Mouse (Mus musculus) forebrain, embryonic 15.5 days (tissue): Measurements from ENCODE around the gene Gmds. TPM values are rescaled to one million over a fixed set of nuclear protein-coding genes. Genes with fewer than 3 reads are reported as not detected.

Source experiments
- ATAC-seq: fragments of 200-750 bp; cut with Nextera tagmentation; replicated peaks from 2 replicates; pipeline ENCODE4 v1.8.0; 2017; ENCODE audit warnings: mild to moderate bottlenecking, moderate TSS enrichment, moderate library complexity
- H3K27ac ChIP-seq: fragments of 300-500 bp; sonication (generic); replicated peaks from 2 replicates; pipeline ENCODE4 v1.5.1; 2015; ENCODE audit warnings: mild to moderate bottlenecking, inconsistent platforms
- H3K27me3 ChIP-seq: fragments of 300-500 bp; sonication (generic); 2 replicates; pipeline ENCODE4 v1.6.1; 2015; ENCODE audit warnings: inconsistent platforms
- H3K36me3 ChIP-seq: fragments of 300-500 bp; sonication (generic); 2 replicates; pipeline ENCODE4 v1.6.1; 2015; ENCODE audit warnings: mild to moderate bottlenecking, inconsistent platforms
- H3K4me1 ChIP-seq: fragments of 300-500 bp; sonication (generic); 2 replicates; pipeline ENCODE4 v1.6.1; 2015; ENCODE audit warnings: inconsistent platforms
- H3K4me2 ChIP-seq: fragments of 300-500 bp; sonication (generic); replicated peaks from 2 replicates; pipeline ENCODE4 v1.6.1; 2015; ENCODE audit warnings: mild to moderate bottlenecking, inconsistent platforms
- H3K4me3 ChIP-seq: fragments of 300-500 bp; sonication (generic); 2 replicates; pipeline ENCODE4 v1.5.1; 2015; ENCODE audit warnings: mild to moderate bottlenecking, inconsistent platforms
- H3K9ac ChIP-seq: fragments of 300-500 bp; sonication (generic); replicated peaks from 2 replicates; pipeline ENCODE4 v1.6.1; 2015; ENCODE audit warnings: mild to moderate bottlenecking, inconsistent platforms
- H3K9me3 ChIP-seq: fragments of 300-500 bp; sonication (generic); 2 replicates; pipeline ENCODE4 v1.6.1; 2016; ENCODE audit warnings: inconsistent platforms
- WGBS: fragments of 180-500 bp; shearing (Covaris S2); methylation state at CpG from one replicate; pipeline ENCODE4 v1.1.7; 2015; ENCODE audit warnings: mixed read lengths; 5-methylcytosine and 5-hydroxymethylcytosine counted together
- polyA plus RNA-seq: library from polyadenylated mRNA; unstranded; fragments of >200 nt; fragmentation: Nextera tagmentation; extraction: Ambion mirVana; gene quantifications from 2 replicates; pipeline ENCODE4 v1.2.1, GENCODE M21; 2015

Gene Gmds
- polyA plus RNA-seq, 1 experiment from 2014 or later = 30.5 TPM

- H3K4me2 ChIP-seq = no peak overlapping the region
- WGBS = 75% methylated on average over 4 of the region's 4 CpGs
- no peak for ATAC-seq
Observed at GRCm38 (mm10) chr13:31993391-31993790, 345.1 kb downstream of the Gmds start.

GRCm38 (mm10) chr13:31992409-31993201 is 345.9 kb downstream of the Gmds start:
- Histone ChIP-seq H3K4me1 (peaks cover 6% of the 10 kb centered on the region; the same call in 1 of the 2 replicates), H3K4me2 (no peak overlapping the region), H3K9me3 (no peaks in the 10 kb centered on the region), H3K36me3 (no peaks in the 10 kb centered on the region), H3K9ac (no peak overlapping the region), H3K27me3 (no peaks in the 10 kb centered on the region), H3K4me3 (no peak overlapping the region), H3K27ac (no peak overlapping the region)
- WGBS = 43% methylated on average over 12 of the region's 12 CpGs
- ATAC-seq = no peak; the same call in 1 of the 2 replicates

More at GRCm38 (mm10) chr13:31993391-31993790, 345.1 kb downstream of the Gmds start:
- Histone ChIP-seq H3K27me3 (no peaks in the 10 kb centered on the region), H3K4me1 (peaks cover 6% of the 10 kb centered on the region; the same call in 1 of the 2 replicates), H3K36me3 (no peaks in the 10 kb centered on the region), H3K9ac (no peak overlapping the region), H3K9me3 (no peaks in the 10 kb centered on the region), H3K27ac (no peak overlapping the region), H3K4me3 (no peak overlapping the region)

DNA sequence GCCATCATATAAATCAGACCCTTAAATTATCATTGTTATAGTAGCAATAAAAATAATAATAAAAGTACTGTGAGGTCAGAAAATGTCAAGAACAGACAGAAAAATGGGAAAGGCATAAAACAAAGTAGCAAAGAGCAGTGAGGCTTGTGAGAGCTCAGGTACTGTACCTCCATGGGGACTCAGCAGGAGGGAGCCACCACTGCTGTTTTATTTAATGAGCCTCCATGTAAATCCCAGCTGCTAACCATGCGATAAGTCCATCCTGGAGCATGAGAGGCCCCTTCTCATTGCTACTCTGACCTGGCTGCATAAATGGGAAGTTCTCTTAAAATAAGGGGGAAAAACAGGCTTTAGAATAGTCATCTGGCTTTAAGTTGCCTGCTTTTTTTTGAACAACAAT is 357.3 kb downstream of the Gmds start:
- no peak overlapping the region for H3K4me3 ChIP-seq
- no peaks in the 10 kb centered on the region for H3K4me1 ChIP-seq
- H3K27me3 ChIP-seq = no peaks in the 10 kb centered on the region
- H3K4me2 ChIP-seq = no peak overlapping the region
- H3K9me3 ChIP-seq = no peaks in the 10 kb centered on the region
- no peaks in the 10 kb centered on the region for H3K36me3 ChIP-seq
- no peak overlapping the region for H3K27ac ChIP-seq
- H3K9ac ChIP-seq = no peak overlapping the region
- ATAC-seq = no peak
- 86% methylated on average over 1 of the region's 1 CpGs for WGBS

DNA sequence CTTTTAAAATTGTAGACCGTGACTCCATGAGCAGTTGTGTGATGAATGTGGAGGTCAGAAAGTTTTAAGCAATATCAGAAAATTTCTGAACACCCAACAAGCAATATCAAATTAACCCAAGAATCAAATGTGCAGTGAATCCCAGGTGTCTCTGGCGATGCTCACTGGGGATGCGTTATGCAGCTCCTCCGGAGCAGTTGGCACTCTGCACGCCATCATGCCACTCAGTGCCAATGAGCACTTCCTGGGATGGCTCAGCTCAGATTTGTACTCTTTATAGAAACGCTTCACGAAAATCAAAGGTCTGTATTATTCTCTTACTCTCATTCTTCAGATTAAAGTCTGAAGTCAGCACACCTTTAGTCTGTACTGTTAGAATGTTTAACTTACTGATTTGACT is 360.4 kb downstream of the Gmds start:
- Histone ChIP-seq H3K9ac (no peak overlapping the region), H3K4me2 (no peak overlapping the region), H3K4me3 (no peak overlapping the region), H3K27me3 (no peaks in the 10 kb centered on the region), H3K36me3 (no peaks in the 10 kb centered on the region), H3K4me1 (no peaks in the 10 kb centered on the region), H3K27ac (no peak overlapping the region), H3K9me3 (no peaks in the 10 kb centered on the region)
- no peak for ATAC-seq
- WGBS = 86% methylated on average over 7 of the region's 7 CpGs

DNA sequence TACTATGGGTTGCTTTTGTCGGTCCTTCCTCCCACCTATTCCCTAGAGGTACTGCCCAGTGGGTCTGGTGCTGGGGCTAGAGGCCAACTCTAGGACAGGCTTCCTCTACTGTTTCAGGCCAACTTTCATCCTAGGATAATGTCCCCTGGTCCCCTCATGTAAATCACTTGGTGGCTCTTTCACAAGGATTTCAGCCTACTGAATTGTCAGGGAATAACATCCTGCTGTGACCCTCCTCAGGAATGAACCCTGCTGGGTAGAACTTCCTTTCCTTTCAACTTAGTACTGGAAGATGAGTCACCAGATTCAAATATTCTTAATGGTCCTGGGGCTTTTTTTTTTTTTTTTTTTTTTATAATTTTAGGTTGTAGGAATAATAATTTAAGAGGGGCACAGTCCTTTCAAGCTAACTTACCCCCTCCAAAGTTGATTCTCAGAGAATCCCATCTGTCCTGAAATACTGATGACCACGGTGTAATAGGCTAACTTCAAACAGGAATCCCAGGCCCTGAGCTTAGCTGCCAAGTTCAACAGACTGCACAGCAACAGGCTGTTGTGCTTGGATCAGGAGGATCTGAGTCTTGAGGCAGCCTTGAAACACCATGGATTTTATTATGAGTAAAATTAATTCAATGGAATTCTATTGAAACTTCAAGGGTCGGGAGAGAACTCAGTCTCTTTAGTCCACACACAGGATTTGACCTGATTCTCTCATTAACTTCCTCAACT is 363.6 kb downstream of the Gmds start:
- H3K4me2 ChIP-seq = no peak overlapping the region
- H3K27me3 ChIP-seq = no peaks in the 10 kb centered on the region
- no peaks in the 10 kb centered on the region for H3K36me3 ChIP-seq
- H3K4me1 ChIP-seq = no peaks in the 10 kb centered on the region
- H3K4me3 ChIP-seq = no peak overlapping the region
- H3K9me3 ChIP-seq = no peaks in the 10 kb centered on the region
- H3K9ac ChIP-seq = no peak overlapping the region
- no peak overlapping the region; the same call in 1 of the 2 replicates for H3K27ac ChIP-seq
- 48% methylated on average over 3 of the region's 3 CpGs for WGBS
- no peak for ATAC-seq

GRCm38 (mm10) chr13:31971040-31971501 is 367.5 kb downstream of the Gmds start:
- H3K4me2 ChIP-seq = no peak overlapping the region
- no peaks in the 10 kb centered on the region for H3K4me1 ChIP-seq
- no peak overlapping the region for H3K9ac ChIP-seq
- ATAC-seq = no peak
- no peaks in the 10 kb centered on the region for H3K27me3 ChIP-seq
- H3K4me3 ChIP-seq = no peak overlapping the region
- 39% methylated on average over 2 of the region's 2 CpGs for WGBS
- H3K36me3 ChIP-seq = no peaks in the 10 kb centered on the region
- H3K9me3 ChIP-seq = no peaks in the 10 kb centered on the region
- no peak overlapping the region for H3K27ac ChIP-seq

- H3K4me1 ChIP-seq = no peaks in the 10 kb centered on the region
- H3K36me3 ChIP-seq = no peaks in the 10 kb centered on the region
- no peak overlapping the region for H3K9ac ChIP-seq
- no peak overlapping the region for H3K4me2 ChIP-seq
- H3K27me3 ChIP-seq = no peaks in the 10 kb centered on the region
- no peak overlapping the region for H3K4me3 ChIP-seq
- 85% methylated on average over 2 of the region's 2 CpGs for WGBS
- no peak overlapping the region for H3K27ac ChIP-seq
- no peaks in the 10 kb centered on the region for H3K9me3 ChIP-seq
- ATAC-seq = no peak
Observed at GRCm38 (mm10) chr13:31968272-31968671, 370.3 kb downstream of the Gmds start.

GRCm38 (mm10) chr13:31966931-31967532 is 371.5 kb downstream of the Gmds start:
- Histone ChIP-seq H3K4me3 (no peak overlapping the region), H3K9me3 (no peaks in the 10 kb centered on the region), H3K4me2 (no peak overlapping the region), H3K4me1 (no peaks in the 10 kb centered on the region), H3K27me3 (no peaks in the 10 kb centered on the region), H3K36me3 (no peaks in the 10 kb centered on the region), H3K9ac (no peak overlapping the region), H3K27ac (no peak overlapping the region)
- 78% methylated on average over 3 of the region's 3 CpGs for WGBS
- no peak for ATAC-seq

DNA sequence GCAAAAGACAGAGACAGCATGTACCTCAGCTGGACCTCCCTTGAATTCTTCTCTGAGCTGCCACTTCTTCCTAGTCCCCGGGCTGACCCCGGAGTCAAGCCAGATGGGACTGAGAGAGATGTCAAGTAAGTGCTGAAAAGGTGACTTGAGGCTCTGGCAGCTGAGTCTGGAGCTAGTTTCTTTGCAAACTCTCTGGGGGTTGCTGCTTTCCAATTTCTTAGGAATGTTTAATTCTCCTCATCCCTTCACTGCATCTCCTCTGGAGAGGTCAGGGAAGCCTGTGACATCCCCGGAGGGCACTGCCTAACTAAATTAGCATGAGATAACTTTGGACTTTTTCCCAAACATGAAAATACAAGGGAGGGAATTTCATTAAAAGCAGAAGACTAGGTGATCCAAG is 378.0 kb downstream of the Gmds start:
- 53% methylated on average over 3 of the region's 3 CpGs for WGBS
- Histone ChIP-seq H3K9ac (no peak overlapping the region), H3K4me1 (0 out of 2 replicates have a peak, but pooled peaks cover 5% of the 10 kb centered on the region), H3K27me3 (no peaks in the 10 kb centered on the region), H3K9me3 (no peaks in the 10 kb centered on the region), H3K4me3 (no peak overlapping the region), H3K36me3 (no peaks in the 10 kb centered on the region), H3K27ac (no peak overlapping the region), H3K4me2 (no peak overlapping the region)
- ATAC-seq = no peak

- H3K4me3 ChIP-seq = no peak overlapping the region
- no peaks in the 10 kb centered on the region for H3K27me3 ChIP-seq
- no peak overlapping the region for H3K9ac ChIP-seq
- 41% methylated on average over 13 of the region's 13 CpGs for WGBS
- H3K4me2 ChIP-seq = no peak overlapping the region
- no peak overlapping the region for H3K27ac ChIP-seq
- no peaks in the 10 kb centered on the region for H3K36me3 ChIP-seq
- ATAC-seq = no peak
- H3K4me1 ChIP-seq = 0 out of 2 replicates have a peak, but pooled peaks cover 5% of the 10 kb centered on the region
- no peaks in the 10 kb centered on the region for H3K9me3 ChIP-seq
Observed at GRCm38 (mm10) chr13:31958346-31959335, 379.9 kb downstream of the Gmds start.

- H3K4me3 ChIP-seq = no peak overlapping the region
- H3K27ac ChIP-seq = no peak overlapping the region
- H3K4me1 ChIP-seq = 0 out of 2 replicates have a peak, but pooled peaks cover 5% of the 10 kb centered on the region
- H3K27me3 ChIP-seq = no peaks in the 10 kb centered on the region
- H3K9ac ChIP-seq = no peak overlapping the region
- no peaks in the 10 kb centered on the region for H3K36me3 ChIP-seq
- no peak for ATAC-seq
- no peak overlapping the region for H3K4me2 ChIP-seq
- H3K9me3 ChIP-seq = no peaks in the 10 kb centered on the region
- 83% methylated on average over 6 of the region's 6 CpGs for WGBS
Observed at GRCm38 (mm10) chr13:31956584-31956983, 382.0 kb downstream of the Gmds start.
